Mouse (Mus musculus): ENCODE data around the gene Cldnd2.

GRCm38 (mm10) chr7:43488646-43489045 is 48.1 kb downstream of the Cldnd2 start:
- TF ChIP-seq CTCF (IDR thresholded peaks at IDR 0.05), result no peak
- TF ChIP-seq EP300 (IDR thresholded peaks at IDR 0.05), result no peak
